Mouse (Mus musculus): Measurements from ENCODE around the gene Zfp991.
"Not testable (repeated sequence)": the region's sequence is repeated elsewhere in the genome, so short reads cannot be mapped to it uniquely, and the experiment has no call there.

DNA sequence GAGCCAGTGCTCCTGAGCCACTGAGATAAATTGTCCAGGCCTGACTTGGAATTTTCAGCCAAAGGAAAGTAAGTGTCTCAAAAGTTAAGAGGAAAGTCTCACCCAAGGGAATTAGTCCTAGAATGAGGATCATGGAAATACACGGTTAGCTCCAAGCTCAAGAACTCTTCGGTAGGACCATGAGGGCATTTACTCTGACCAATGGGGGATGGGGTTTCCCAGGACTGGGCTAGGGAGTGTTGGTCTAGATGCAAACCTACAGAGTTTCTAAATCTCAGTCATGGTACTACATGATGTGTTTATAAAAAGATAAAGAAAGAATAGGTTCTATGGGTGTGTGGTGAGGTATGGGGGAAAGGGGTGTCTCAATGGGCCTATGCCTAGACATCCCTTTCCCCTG, 38.7 kb downstream of the Zfp991 start:
- TF ChIP-seq POLR2A (IDR thresholded peaks at IDR 0.05; ENCODE audit: borderline replicate concordance, extremely low read depth, insufficient read depth, insufficient read length, poor library complexity, severe bottlenecking); CTCF (IDR thresholded peaks at IDR 0.05; ENCODE audit: borderline replicate concordance, extremely low read depth, insufficient read depth, insufficient read length): not testable (repeated sequence)

Measured in brain, embryonic 14.5 days (tissue).